Comparison of ENCODE assay signal across 9 mouse cellular contexts in the genomic region with DNA sequence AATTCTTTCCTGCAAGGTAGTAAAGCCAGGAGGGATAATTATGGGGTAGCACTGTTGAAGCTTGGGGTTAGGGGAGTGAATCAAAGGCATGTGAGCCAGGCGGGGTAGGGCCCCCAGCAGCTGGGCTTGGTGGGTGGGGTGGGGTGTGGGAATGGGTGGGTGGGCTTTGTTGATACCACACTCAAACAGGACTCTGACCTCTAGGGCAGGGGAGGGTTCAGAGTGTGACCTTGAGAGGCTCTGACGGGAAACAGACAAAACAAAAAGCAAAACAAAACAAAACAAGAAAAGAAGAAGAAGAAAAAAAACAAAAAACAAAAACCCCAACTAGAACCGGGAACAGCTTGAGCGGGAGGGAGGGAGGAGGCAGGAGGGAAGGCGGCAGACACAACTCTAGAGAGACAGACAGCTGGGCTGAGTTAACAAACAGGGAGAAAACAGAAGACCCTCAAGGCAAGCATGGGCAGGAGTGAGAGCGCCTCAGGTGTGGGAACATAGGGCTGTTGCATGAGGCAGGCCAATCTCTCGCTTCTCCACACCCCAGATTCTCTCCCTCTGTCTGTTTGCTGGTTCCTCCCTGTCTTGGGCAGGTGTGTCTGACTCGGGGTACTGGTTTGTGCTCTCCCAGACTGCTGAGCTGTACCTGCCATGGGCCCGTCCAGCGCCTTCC. TPM values are rescaled to one million over a fixed set of nuclear protein-coding genes. Genes with fewer than 3 reads are reported as not detected.
DNase-seq lines count a peak whose midpoint lies in the region; ATAC-seq and TF ChIP-seq lines count a peak whose summit lies in the region.
"Had no signal": no experiment of that assay in that cellular context is flagged by ENCODE, and none has a peak within 500 bp of the region (broad histone marks: within the 10 kb centered on the region; RNA-seq: fewer than 3 reads in every experiment).

A gene (plus strand): TSS at position 396 of the 670 bp plus-strand sequence.

- H3K36me3 ChIP-seq in kidney, embryonic 16.5 days (ENCODE audit: insufficient read depth, low read length): no peaks in the 10 kb centered on the region
- no peaks in the 10 kb centered on the region for H3K36me3 ChIP-seq in hindbrain, embryonic 14.5 days (replicated peaks; ENCODE audit: control insufficient read depth, insufficient read depth)
- H3K36me3 ChIP-seq in midbrain, embryonic 14.5 days (ENCODE audit: control insufficient read depth, insufficient read depth, low read length): no peaks in the 10 kb centered on the region

- H3K9ac ChIP-seq in kidney, embryonic 16.5 days (replicated peaks; ENCODE audit: low read length): peak within 1 kb of the TSS; percentile 72
- no peak within 1 kb of the TSS; the same call in 1 of the 2 replicates for H3K9ac ChIP-seq in hindbrain, embryonic 14.5 days
- no peak within 1 kb of the TSS; the same call in 1 of the 2 replicates for H3K9ac ChIP-seq in midbrain, embryonic 14.5 days (replicated peaks; ENCODE audit: low read length)

- TF ChIP-seq CTCF in cortical plate, adult 2 months (IDR thresholded peaks at IDR 0.05; ENCODE audit: extremely low read depth, insufficient read depth, low read length): no peak

- no peak for TF ChIP-seq POLR2A in cortical plate, adult 2 months (IDR thresholded peaks at IDR 0.05; ENCODE audit: extremely low read depth, insufficient read depth, low read length)

- peak within 1 kb of the TSS; percentile 43 for H3K4me3 ChIP-seq in kidney, embryonic 16.5 days (ENCODE audit: low read length)
- peak within 1 kb of the TSS; percentile 21 for H3K4me3 ChIP-seq in cortical plate, adult 2 months (ENCODE audit: insufficient read depth, low read length)
- peak within 1 kb of the TSS; percentile 6; the same call in 1 of the 2 replicates for H3K4me3 ChIP-seq in hindbrain, embryonic 14.5 days (replicated peaks; ENCODE audit: low read length)
- no peak within 1 kb of the TSS for H3K4me3 ChIP-seq in midbrain, embryonic 14.5 days (replicated peaks; ENCODE audit: low read depth, low read length)

- peaks cover 33% of the 10 kb centered on the region for H3K4me1 ChIP-seq in kidney, embryonic 16.5 days (ENCODE audit: insufficient read depth, low read length)
- H3K4me1 ChIP-seq in cortical plate, adult 2 months (ENCODE audit: control insufficient read depth, insufficient read depth, low read length): no peaks in the 10 kb centered on the region
- H3K4me1 ChIP-seq in hindbrain, embryonic 14.5 days (replicated peaks; ENCODE audit: control insufficient read depth, insufficient read depth, low read length): 0 out of 2 replicates have a peak, but pooled peaks cover 5% of the 10 kb centered on the region
- H3K4me1 ChIP-seq in midbrain, embryonic 14.5 days (ENCODE audit: control insufficient read depth, insufficient read depth, low read length): no peaks in the 10 kb centered on the region

- 30% methylated on average over 10 of the region's 10 CpGs for WGBS in kidney, embryonic 16.5 days
- 42% methylated on average over 10 of the region's 10 CpGs for WGBS in hindbrain, embryonic 14.5 days
- 36% methylated on average over 10 of the region's 10 CpGs for WGBS in midbrain, embryonic 14.5 days

- no peak for DNase-seq in kidney, postnatal 10 days
- no peak for DNase-seq in hindbrain, embryonic 14.5 days (ENCODE audit: low spot score)
- DNase-seq in midbrain, embryonic 14.5 days: no peak
- DNase-seq in left cerebral cortex, adult 11 months (ENCODE audit: low spot score): no peak
- no peak for DNase-seq in adrenal gland, postnatal 10 days
- no peak for DNase-seq in layer of hippocampus, adult 8-10 months (ENCODE audit: low spot score in 2 of 2)

- no peaks in the 10 kb centered on the region for H3K27me3 ChIP-seq in kidney, embryonic 16.5 days (ENCODE audit: insufficient read depth, low read length)
- no peaks in the 10 kb centered on the region for H3K27me3 ChIP-seq in hindbrain, embryonic 14.5 days (ENCODE audit: control insufficient read depth, insufficient read depth, low read length)
- H3K27me3 ChIP-seq in midbrain, embryonic 14.5 days (ENCODE audit: control insufficient read depth, insufficient read depth, low read length): no peaks in the 10 kb centered on the region

- H3K27ac ChIP-seq in kidney, embryonic 16.5 days (ENCODE audit: low read length): peak within 1 kb of the TSS; percentile 77
- no peak within 1 kb of the TSS for H3K27ac ChIP-seq in cortical plate, adult 2 months (ENCODE audit: insufficient read depth, low read length)
- H3K27ac ChIP-seq in hindbrain, embryonic 14.5 days: no peak within 1 kb of the TSS
- no peak within 1 kb of the TSS for H3K27ac ChIP-seq in midbrain, embryonic 14.5 days (replicated peaks; ENCODE audit: low read depth, low read length)

- ATAC-seq in kidney, embryonic 16.5 days (ENCODE audit: low FRiP score, low TSS enrichment): no peak
- no peak for ATAC-seq in hindbrain, embryonic 14.5 days (ENCODE audit: low FRiP score)
- no peak for ATAC-seq in midbrain, embryonic 14.5 days (ENCODE audit: low FRiP score, low TSS enrichment)

- peak within 1 kb of the TSS; percentile 67 for H3K4me2 ChIP-seq in kidney, embryonic 16.5 days (replicated peaks; ENCODE audit: low read depth, low read length)
- H3K4me2 ChIP-seq in hindbrain, embryonic 14.5 days (replicated peaks): peak within 1 kb of the TSS; percentile 38
- H3K4me2 ChIP-seq in midbrain, embryonic 14.5 days (ENCODE audit: low read length): peak within 1 kb of the TSS; percentile 47

- H3K9me3 ChIP-seq in kidney, embryonic 16.5 days (ENCODE audit: low read length): no peaks in the 10 kb centered on the region
- no peaks in the 10 kb centered on the region for H3K9me3 ChIP-seq in hindbrain, embryonic 14.5 days (ENCODE audit: control insufficient read depth, low read length)
- no peaks in the 10 kb centered on the region for H3K9me3 ChIP-seq in midbrain, embryonic 14.5 days (ENCODE audit: control insufficient read depth, low read length)

RNA-seq across cellular contexts. Expression of the gene that starts here (rescaled TPM):
- 1.1 and 2.0 TPM in 2 replicates for polyA plus RNA-seq in kidney, embryonic 16.5 days (2015; fragmentation: Nextera tagmentation; extraction: Ambion mirVana)
- polyA plus RNA-seq in cortical plate, adult 2 months (2012; rRNA removed): 4.8 and 5.5 TPM in 2 replicates
- not detected in 2 replicates for polyA plus RNA-seq in hindbrain, embryonic 14.5 days (2014; fragmentation: Nextera tagmentation; extraction: Ambion mirVana)
- polyA plus RNA-seq in midbrain, embryonic 14.5 days (2014; fragmentation: Nextera tagmentation; extraction: Ambion mirVana): 0.62 TPM in 1 of 2 replicates, not detected in the other
- under 1 TPM in 1 of 2 experiments, not detected in 1; 0.27 TPM for total RNA-seq in adrenal gland, postnatal 10 days (2021)
- 1 to 10 TPM; 4.6 to 7.1 (median 5.6) TPM for total RNA-seq in layer of hippocampus, adult 8-10 months (2022)
- total RNA-seq: gastrocnemius, adult 18-20 months had no signal

Comparison
In these comparisons a context has a peak if more than half of its experiments do, and no peak if none do; other contexts are left out.
1. RNA of the gene that starts here (total RNA-seq): 4.6 to 7.1 TPM in layer of hippocampus, adult 8-10 months; 0.27 TPM in adrenal gland, postnatal 10 days; every median in the first group is over 4 times any median in the second.
2. Peak in every context shown above with its lines, with median percentiles within 50 percentile points of each other: H3K4me2 ChIP-seq.